Mouse (Mus musculus) midbrain, embryonic 10.5 days (tissue): ENCODE measurements around the gene Dpp4. TPM values are rescaled to one million over a fixed set of nuclear protein-coding genes. Genes with fewer than 3 reads are reported as not detected.
A peak's percentile ranks its signal among the peaks of the same experiment; 100 is the strongest.

ENCODE experiments used
- DNase-seq: peaks from one replicate; pipeline ENCODE4 v3.0.0-alpha.2; 2017; ENCODE audit warnings: low spot score
- H3K27ac ChIP-seq: fragments of 300-500 bp; sonication (generic); replicated peaks from 2 replicates; pipeline ENCODE4 v1.5.1; 2016; ENCODE audit warnings: mild to moderate bottlenecking
- H3K27me3 ChIP-seq: fragments of 300-500 bp; sonication (generic); 2 replicates; pipeline ENCODE4 v1.6.1; 2016; ENCODE audit warnings: low read depth, mild to moderate bottlenecking; ENCODE audit not compliant: poor library complexity, severe bottlenecking
- H3K36me3 ChIP-seq: fragments of 300-500 bp; sonication (generic); 2 replicates; pipeline ENCODE4 v1.6.1; 2016; ENCODE audit warnings: mild to moderate bottlenecking, moderate library complexity
- H3K4me1 ChIP-seq: fragments of 300-500 bp; sonication (generic); 2 replicates; pipeline ENCODE4 v1.6.1; 2016
- H3K4me3 ChIP-seq: fragments of 300-500 bp; sonication (generic); 2 replicates; pipeline ENCODE4 v1.5.1; 2016; ENCODE audit warnings: mild to moderate bottlenecking, moderate library complexity
- H3K9me3 ChIP-seq: fragments of 300-500 bp; sonication (generic); replicated peaks from 2 replicates; pipeline ENCODE4 v1.6.1; 2016; ENCODE audit warnings: mild to moderate bottlenecking
- WGBS: fragments of 180-500 bp; shearing (Covaris S2); methylation state at CpG from one replicate; pipeline ENCODE4 v1.1.7; 2016; 5-methylcytosine and 5-hydroxymethylcytosine counted together
- polyA plus RNA-seq: library from polyadenylated mRNA; unstranded; fragments of >200 nt; fragmentation: Nextera tagmentation; extraction: Ambion mirVana; gene quantifications from 2 replicates; pipeline ENCODE4 v1.2.1, GENCODE M21; 2016

Gene Dpp4
- polyA plus RNA-seq, 1 experiment from 2014 or later = 0.25 TPM

GRCm38 (mm10) chr2:62341734-62342128 lies 70.3 kb downstream of the Dpp4 start:
- H3K27ac ChIP-seq = no peak overlapping the region

GRCm38 (mm10) chr2:62341061-62341733 lies 70.8 kb downstream of the Dpp4 start:
- H3K27ac ChIP-seq = no peak overlapping the region
- no peaks in the 10 kb centered on the region for H3K36me3 ChIP-seq
- no peak for DNase-seq
- H3K27me3 ChIP-seq = no peaks in the 10 kb centered on the region; the same call in 1 of the 2 replicates
- 73% methylated on average over 3 of the region's 3 CpGs for WGBS
- H3K9me3 ChIP-seq = no peaks in the 10 kb centered on the region
- peak overlapping the region; percentile 30 for H3K4me3 ChIP-seq
- peaks cover 7% of the 10 kb centered on the region for H3K4me1 ChIP-seq

More at GRCm38 (mm10) chr2:62341734-62342128, 70.3 kb downstream of the Dpp4 start:
- no peak for DNase-seq
- 23% methylated on average over 14 of the region's 14 CpGs for WGBS
- no peaks in the 10 kb centered on the region for H3K36me3 ChIP-seq
- H3K9me3 ChIP-seq = no peaks in the 10 kb centered on the region
- peak overlapping the region; percentile 30 for H3K4me3 ChIP-seq
- H3K27me3 ChIP-seq = no peaks in the 10 kb centered on the region; the same call in 1 of the 2 replicates
- peaks cover 7% of the 10 kb centered on the region for H3K4me1 ChIP-seq

GRCm38 (mm10) chr2:62339222-62339944 lies 72.6 kb downstream of the Dpp4 start:
- Histone ChIP-seq H3K9me3 (no peaks in the 10 kb centered on the region), H3K36me3 (no peaks in the 10 kb centered on the region), H3K4me1 (peaks cover 7% of the 10 kb centered on the region), H3K4me3 (no peak overlapping the region), H3K27me3 (no peaks in the 10 kb centered on the region; the same call in 1 of the 2 replicates), H3K27ac (no peak overlapping the region)
- no peak for DNase-seq
- WGBS = 85% methylated on average over 4 of the region's 4 CpGs

- H3K36me3 ChIP-seq = no peaks in the 10 kb centered on the region
- DNase-seq = no peak
- H3K9me3 ChIP-seq = no peaks in the 10 kb centered on the region
- no peak overlapping the region for H3K27ac ChIP-seq
- H3K4me3 ChIP-seq = no peak overlapping the region
- 87% methylated on average over 7 of the region's 7 CpGs for WGBS
- no peaks in the 10 kb centered on the region; the same call in 1 of the 2 replicates for H3K27me3 ChIP-seq
- peaks cover 7% of the 10 kb centered on the region for H3K4me1 ChIP-seq
These were observed 74.9 kb downstream of the Dpp4 start for GRCm38 (mm10) chr2:62337086-62337485.

GRCm38 (mm10) chr2:62334397-62335243 lies 77.4 kb downstream of the Dpp4 start:
- WGBS = 90% methylated on average over 4 of the region's 4 CpGs
- no peaks in the 10 kb centered on the region for H3K9me3 ChIP-seq
- DNase-seq = no peak
- H3K27me3 ChIP-seq = no peaks in the 10 kb centered on the region; the same call in 1 of the 2 replicates
- H3K36me3 ChIP-seq = no peaks in the 10 kb centered on the region
- no peak overlapping the region for H3K27ac ChIP-seq
- no peaks in the 10 kb centered on the region for H3K4me1 ChIP-seq
- H3K4me3 ChIP-seq = no peak overlapping the region

- H3K4me3 ChIP-seq = no peak overlapping the region
- DNase-seq = no peak
- H3K27ac ChIP-seq = no peak overlapping the region
- H3K36me3 ChIP-seq = no peaks in the 10 kb centered on the region
- WGBS = 67% methylated on average over 8 of the region's 8 CpGs
- H3K4me1 ChIP-seq = no peaks in the 10 kb centered on the region
- H3K9me3 ChIP-seq = no peaks in the 10 kb centered on the region
- H3K27me3 ChIP-seq = no peaks in the 10 kb centered on the region
These were observed 79.6 kb downstream of the Dpp4 start for GRCm38 (mm10) chr2:62332465-62332864.

- Histone ChIP-seq H3K4me3 (no peak overlapping the region), H3K9me3 (no peaks in the 10 kb centered on the region), H3K4me1 (no peaks in the 10 kb centered on the region), H3K27ac (no peak overlapping the region), H3K36me3 (no peaks in the 10 kb centered on the region), H3K27me3 (no peaks in the 10 kb centered on the region)
- DNase-seq = no peak
- 74% methylated on average over 4 of the region's 4 CpGs for WGBS
These were observed 80.1 kb downstream of the Dpp4 start for GRCm38 (mm10) chr2:62331913-62332312.

GRCm38 (mm10) chr2:62325388-62325787 lies 86.6 kb downstream of the Dpp4 start:
- Histone ChIP-seq H3K4me3 (no peak overlapping the region), H3K27ac (no peak overlapping the region), H3K4me1 (no peaks in the 10 kb centered on the region), H3K36me3 (no peaks in the 10 kb centered on the region), H3K9me3 (no peaks in the 10 kb centered on the region), H3K27me3 (no peaks in the 10 kb centered on the region)
- WGBS = 95% methylated on average over 2 of the region's 2 CpGs
- no peak for DNase-seq

GRCm38 (mm10) chr2:62323078-62323637 lies 88.9 kb downstream of the Dpp4 start:
- no peaks in the 10 kb centered on the region for H3K36me3 ChIP-seq
- H3K9me3 ChIP-seq = no peaks in the 10 kb centered on the region
- 91% methylated on average over 9 of the region's 9 CpGs for WGBS
- no peak overlapping the region for H3K27ac ChIP-seq
- no peaks in the 10 kb centered on the region for H3K4me1 ChIP-seq
- H3K27me3 ChIP-seq = no peaks in the 10 kb centered on the region
- H3K4me3 ChIP-seq = no peak overlapping the region
- no peak for DNase-seq

GRCm38 (mm10) chr2:62319489-62319888 lies 92.5 kb downstream of the Dpp4 start:
- Histone ChIP-seq H3K27me3 (no peaks in the 10 kb centered on the region), H3K4me1 (no peaks in the 10 kb centered on the region), H3K4me3 (no peak overlapping the region), H3K36me3 (no peaks in the 10 kb centered on the region), H3K9me3 (no peaks in the 10 kb centered on the region), H3K27ac (no peak overlapping the region)
- DNase-seq = no peak
- 89% methylated on average over 3 of the region's 3 CpGs for WGBS

- DNase-seq = no peak
- Histone ChIP-seq H3K4me3 (no peak overlapping the region), H3K9me3 (no peaks in the 10 kb centered on the region), H3K36me3 (no peaks in the 10 kb centered on the region), H3K27ac (no peak overlapping the region), H3K4me1 (no peaks in the 10 kb centered on the region), H3K27me3 (no peaks in the 10 kb centered on the region)
- 70% methylated on average over 2 of the region's 2 CpGs for WGBS
These were observed 95.1 kb downstream of the Dpp4 start for GRCm38 (mm10) chr2:62316930-62317329.

GRCm38 (mm10) chr2:62307477-62307876 lies 104.6 kb downstream of the Dpp4 start:
- no peaks in the 10 kb centered on the region for H3K36me3 ChIP-seq
- H3K27ac ChIP-seq = no peak overlapping the region
- no peaks in the 10 kb centered on the region for H3K27me3 ChIP-seq
- no peaks in the 10 kb centered on the region for H3K9me3 ChIP-seq
- 94% methylated on average over 2 of the region's 2 CpGs for WGBS
- DNase-seq = no peak
- H3K4me1 ChIP-seq = no peaks in the 10 kb centered on the region
- no peak overlapping the region for H3K4me3 ChIP-seq
